Mouse (Mus musculus): ENCODE data around the gene Rnf224.

DNA sequence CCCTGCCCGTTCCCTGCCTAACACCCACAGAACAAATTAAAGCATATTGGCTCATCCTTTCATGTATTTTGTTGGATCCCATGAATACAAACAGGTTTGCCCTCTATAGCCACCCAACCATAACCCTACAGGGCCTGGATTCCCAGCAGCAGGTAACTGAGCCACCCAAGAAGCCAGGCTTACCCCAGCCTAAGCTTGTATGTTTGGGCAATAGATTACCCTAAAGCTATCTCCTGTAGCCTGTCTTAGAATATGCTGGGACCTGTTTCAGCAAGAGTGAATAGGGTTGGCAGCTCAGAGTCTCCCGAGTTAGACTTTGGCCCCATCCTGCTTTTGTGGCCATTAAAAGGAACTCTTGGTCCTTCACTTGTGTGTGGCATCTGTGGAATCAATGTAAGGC, 49.0 kb upstream of the Rnf224 start:
- TF ChIP-seq POLR2A (IDR thresholded peaks at IDR 0.05; ENCODE audit: control insufficient read depth, extremely low read depth, insufficient read depth, low read length, poor library complexity) (no peak), CTCF (IDR thresholded peaks at IDR 0.05; ENCODE audit: borderline replicate concordance, control insufficient read depth, extremely low read depth, insufficient read depth, low read length, poor library complexity) (no peak)
